Mouse (Mus musculus) mouse trophoblast stem cell (cell line): ENCODE results near the gene Cnnm1.
"Not testable (repeated sequence)": the region's sequence is repeated elsewhere in the genome, so short reads cannot be mapped to it uniquely, and the experiment has no call there.

Experiments used
- in situ Hi-C, 2 experiments: fragments of 300-500 bp; cut with MseI, MboI; formaldehyde crosslinking; loops; 2 replicates in 1 of 2; 3 replicates in 1 of 2; pipeline ENCODE4 v1.15.1; 2025

Cnnm1 gene

GRCm38 (mm10) chr19:43465076-43465475 lies 24.8 kb downstream of the Cnnm1 start:
- in situ Hi-C loops = no loop called here

- in situ Hi-C loops = no loop called here
Measured at GRCm38 (mm10) chr19:43465601-43466255, 25.5 kb downstream of the Cnnm1 start.

- in situ Hi-C loops = no loop called here
Measured at GRCm38 (mm10) chr19:43467927-43468685, 27.9 kb downstream of the Cnnm1 start.

- in situ Hi-C loops = no loop called here
Measured at GRCm38 (mm10) chr19:43469333-43469732, 29.1 kb downstream of the Cnnm1 start.

- in situ Hi-C loops = no loop called here
Measured at GRCm38 (mm10) chr19:43472331-43472730, 32.1 kb downstream of the Cnnm1 start.

GRCm38 (mm10) chr19:43472781-43473180 lies 32.5 kb downstream of the Cnnm1 start:
- in situ Hi-C loops = no loop called here

GRCm38 (mm10) chr19:43475642-43476041 lies 35.4 kb downstream of the Cnnm1 start:
- in situ Hi-C loops = no loop called here

- in situ Hi-C loops = no loop called here
Measured at GRCm38 (mm10) chr19:43476063-43476462, 35.8 kb downstream of the Cnnm1 start.

- in situ Hi-C loops = no loop called here
Measured at GRCm38 (mm10) chr19:43477436-43477835, 37.2 kb downstream of the Cnnm1 start.

GRCm38 (mm10) chr19:43478891-43479290 lies 38.7 kb downstream of the Cnnm1 start:
- in situ Hi-C loops = no loop called here

GRCm38 (mm10) chr19:43479431-43479830 lies 39.2 kb downstream of the Cnnm1 start:
- in situ Hi-C loops = no loop called here

- in situ Hi-C loops = loop anchor here in 1 of 2 experiments (10.0 kb wide), 1 partner anchor 686 kb away; no protein-coding TSS in a partner anchor
Measured at GRCm38 (mm10) chr19:43480512-43480911, 40.3 kb downstream of the Cnnm1 start.

- in situ Hi-C loops = loop anchor here in 1 of 2 experiments (10.0 kb wide), 1 partner anchor 693 kb away; no protein-coding TSS in a partner anchor
Measured at GRCm38 (mm10) chr19:43487429-43487828, 47.2 kb downstream of the Cnnm1 start.

GRCm38 (mm10) chr19:43493316-43493715 lies 53.1 kb downstream of the Cnnm1 start:
- in situ Hi-C loops = not testable (repeated sequence)

- in situ Hi-C loops = no loop called here
Measured at GRCm38 (mm10) chr19:43493878-43494277, 53.6 kb downstream of the Cnnm1 start.

- in situ Hi-C loops = no loop called here
Measured at GRCm38 (mm10) chr19:43494914-43495313, 54.7 kb downstream of the Cnnm1 start.

- in situ Hi-C loops = no loop called here
Measured at GRCm38 (mm10) chr19:43495846-43496245, 55.6 kb downstream of the Cnnm1 start.

GRCm38 (mm10) chr19:43497440-43497839 lies 57.2 kb downstream of the Cnnm1 start:
- in situ Hi-C loops = no loop called here

GRCm38 (mm10) chr19:43498874-43499273 lies 58.6 kb downstream of the Cnnm1 start:
- in situ Hi-C loops = no loop called here

- in situ Hi-C loops = no loop called here
Measured at GRCm38 (mm10) chr19:43502630-43503029, 62.4 kb downstream of the Cnnm1 start.

GRCm38 (mm10) chr19:43503593-43503992 lies 63.4 kb downstream of the Cnnm1 start:
- in situ Hi-C loops = not testable (repeated sequence)

- in situ Hi-C loops = no loop called here
Measured at GRCm38 (mm10) chr19:43505441-43505840, 65.2 kb downstream of the Cnnm1 start.
